Mouse (Mus musculus): ENCODE measurements around the gene Lgals9.

DNA sequence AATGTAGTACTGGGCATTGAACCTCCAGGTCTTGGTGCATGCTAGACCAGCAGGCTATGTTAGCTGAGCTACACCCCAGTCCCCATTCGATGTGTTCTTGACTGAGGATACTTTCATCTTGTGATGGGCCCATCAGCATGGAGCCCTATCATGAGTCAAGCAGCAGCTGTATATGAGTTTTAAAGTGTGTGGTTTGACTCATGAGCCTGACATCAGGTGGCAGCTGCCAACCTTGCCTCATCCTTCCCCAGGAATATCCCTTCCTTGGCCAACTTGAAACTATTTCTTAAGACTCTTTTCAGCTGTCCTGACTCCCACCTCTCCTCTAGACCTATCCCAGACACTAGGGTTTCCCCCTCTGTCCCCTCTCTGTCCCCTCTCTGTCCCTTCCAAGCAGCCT is 41.7 kb downstream of the Lgals9 start:
- TF ChIP-seq CTCF (IDR thresholded peaks at IDR 0.05; ENCODE audit: borderline replicate concordance, control insufficient read depth, extremely low read depth, insufficient read depth, low read length, poor library complexity) (no peak), POLR2A (IDR thresholded peaks at IDR 0.05; ENCODE audit: control insufficient read depth, extremely low read depth, insufficient read depth, low read length, poor library complexity) (no peak)

Measured in thymus, adult 2 months (tissue).